Mouse (Mus musculus): ENCODE results near the gene Upf3b.
"Not testable (repeated sequence)": the region's sequence is repeated elsewhere in the genome, so short reads cannot be mapped to it uniquely, and the experiment has no call there.

Upf3b gene

GRCm38 (mm10) chrX:37080345-37080744, 29.8 kb downstream of the Upf3b start:
- in situ Hi-C loops (cut with MboI, MseI), result not testable (repeated sequence)

- in situ Hi-C loops (cut with MboI, MseI), result loop anchor here (10.0 kb wide), 1 partner anchor 472 kb away; no protein-coding TSS in a partner anchor
Measured at GRCm38 (mm10) chrX:37076651-37077050, 33.5 kb downstream of the Upf3b start.

- in situ Hi-C loops (cut with MboI, MseI), result loop anchor here (10.0 kb wide), 1 partner anchor 470 kb away; no protein-coding TSS in a partner anchor
Measured at GRCm38 (mm10) chrX:37074262-37074892, 35.7 kb downstream of the Upf3b start.

GRCm38 (mm10) chrX:37068766-37069165, 41.4 kb downstream of the Upf3b start:
- in situ Hi-C loops (cut with MboI, MseI), result no loop called here

GRCm38 (mm10) chrX:37067299-37067698, 42.8 kb downstream of the Upf3b start:
- in situ Hi-C loops (cut with MboI, MseI), result no loop called here

GRCm38 (mm10) chrX:37063902-37064301, 46.2 kb downstream of the Upf3b start:
- in situ Hi-C loops (cut with MboI, MseI), result no loop called here

- in situ Hi-C loops (cut with MboI, MseI), result no loop called here
Measured at GRCm38 (mm10) chrX:37048890-37049823, 61.0 kb downstream of the Upf3b start.

- in situ Hi-C loops (cut with MboI, MseI), result no loop called here
Measured at GRCm38 (mm10) chrX:37048066-37048889, 61.8 kb downstream of the Upf3b start, which contains the start of gene Sowahd. Gene Sowahd, plus strand, starts transcription at chrX:37048845.

GRCm38 (mm10) chrX:37042726-37043125, 67.4 kb downstream of the Upf3b start:
- in situ Hi-C loops (cut with MboI, MseI), result no loop called here

Measured in regulatory T cell (primary cell).